Mouse (Mus musculus) E14TG2a.4 (cell line): ENCODE data around the gene Gm10192.

Experiments
- CTCF ChIP-seq: conservative IDR thresholded peaks from 2 replicates; pipeline ENCODE4 v1.5.1; 2014; ENCODE audit warnings: low read length
- NANOG ChIP-seq: IDR thresholded peaks from 2 replicates; pipeline ENCODE4 v1.6.1; 2014; ENCODE audit warnings: borderline replicate concordance, low read length, mixed read lengths
- POU5F1 ChIP-seq: IDR thresholded peaks from 2 replicates; pipeline ENCODE4 v1.6.1; 2014; ENCODE audit warnings: low read length, borderline replicate concordance

GRCm38 (mm10) chr4:97193176-97193575 is 10.2 kb upstream of the Gm10192 start:
- TF ChIP-seq CTCF (no peak), NANOG (no peak), POU5F1 (no peak)
